Mouse (Mus musculus) forebrain, embryonic 13.5 days (tissue): ENCODE measurements around the gene G6pd2. TPM values are rescaled to one million over a fixed set of nuclear protein-coding genes. Genes with fewer than 3 reads are reported as not detected.

ENCODE experiments used
- ATAC-seq: fragments of 200-750 bp; cut with Nextera tagmentation; 2 replicates; pipeline ENCODE4 v1.8.0; 2017
- H3K27ac ChIP-seq: fragments of 300-500 bp; sonication (generic); 2 replicates; pipeline ENCODE4 v1.5.1; 2015; ENCODE audit warnings: inconsistent platforms, mild to moderate bottlenecking, moderate library complexity
- H3K27me3 ChIP-seq: fragments of 300-500 bp; sonication (generic); 2 replicates; pipeline ENCODE4 v1.6.1; 2015; ENCODE audit warnings: mild to moderate bottlenecking, inconsistent platforms
- H3K36me3 ChIP-seq: fragments of 300-500 bp; sonication (generic); 2 replicates; pipeline ENCODE4 v1.6.1; 2015; ENCODE audit warnings: mild to moderate bottlenecking, inconsistent platforms; ENCODE audit not compliant: poor library complexity, severe bottlenecking
- H3K4me1 ChIP-seq: fragments of 300-500 bp; sonication (generic); 2 replicates; pipeline ENCODE4 v1.6.1; 2015; ENCODE audit warnings: inconsistent platforms
- H3K4me2 ChIP-seq: fragments of 300-500 bp; sonication (generic); 2 replicates; pipeline ENCODE4 v1.6.1; 2015; ENCODE audit warnings: inconsistent platforms, mild to moderate bottlenecking, moderate library complexity
- H3K4me3 ChIP-seq: fragments of 300-500 bp; sonication (generic); 2 replicates; pipeline ENCODE4 v1.5.1; 2015; ENCODE audit warnings: mild to moderate bottlenecking, inconsistent platforms
- H3K9ac ChIP-seq: fragments of 300-500 bp; sonication (generic); 2 replicates; pipeline ENCODE4 v1.6.1; 2015; ENCODE audit warnings: mild to moderate bottlenecking, inconsistent platforms
- H3K9me3 ChIP-seq: fragments of 300-500 bp; sonication (generic); replicated peaks from 2 replicates; pipeline ENCODE4 v1.6.1; 2016; ENCODE audit warnings: inconsistent platforms
- WGBS: fragments of 180-500 bp; shearing (Covaris S2); methylation state at CpG from one replicate; pipeline ENCODE4 v1.1.7; 2015; 5-methylcytosine and 5-hydroxymethylcytosine counted together
- polyA plus RNA-seq: library from polyadenylated mRNA; unstranded; fragments of >200 nt; fragmentation: Nextera tagmentation; extraction: Ambion mirVana; gene quantifications from 2 replicates; pipeline ENCODE4 v1.2.1, GENCODE M21; 2015

Gene G6pd2
- polyA plus RNA-seq: not detected in 2 replicates

DNA sequence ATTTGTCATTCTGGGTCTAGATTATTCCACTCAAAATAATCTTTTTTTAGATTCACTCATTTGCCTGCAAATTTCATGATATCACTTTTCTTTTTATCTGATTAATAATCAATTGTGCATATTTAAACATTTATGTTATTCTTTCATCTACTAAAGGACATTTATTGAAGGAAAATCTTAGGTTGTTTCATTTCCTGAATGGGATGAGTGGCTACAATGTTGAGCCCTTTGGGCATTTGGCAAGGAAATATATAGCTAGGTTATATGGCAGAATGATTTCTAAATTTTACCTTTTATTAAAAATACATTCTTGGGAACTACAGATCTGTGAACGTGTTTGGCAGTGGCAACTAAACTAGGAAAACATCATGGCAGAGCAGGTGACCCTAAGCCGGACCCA lies at the start of gene G6pd2:
G6pd2 (plus strand) TSS at position 301 of the 400 bp plus-strand sequence.
- Histone ChIP-seq H3K36me3 (no peaks in the 10 kb centered on the region), H3K4me2 (no peak within 1 kb of the TSS), H3K9me3 (no peaks in the 10 kb centered on the region), H3K9ac (no peak within 1 kb of the TSS), H3K27me3 (no peaks in the 10 kb centered on the region), H3K27ac (no peak within 1 kb of the TSS), H3K4me3 (no peak within 1 kb of the TSS), H3K4me1 (no peaks in the 10 kb centered on the region)
- ATAC-seq: no peak
- 92% methylated on average over 2 of the region's 2 CpGs for WGBS

DNA sequence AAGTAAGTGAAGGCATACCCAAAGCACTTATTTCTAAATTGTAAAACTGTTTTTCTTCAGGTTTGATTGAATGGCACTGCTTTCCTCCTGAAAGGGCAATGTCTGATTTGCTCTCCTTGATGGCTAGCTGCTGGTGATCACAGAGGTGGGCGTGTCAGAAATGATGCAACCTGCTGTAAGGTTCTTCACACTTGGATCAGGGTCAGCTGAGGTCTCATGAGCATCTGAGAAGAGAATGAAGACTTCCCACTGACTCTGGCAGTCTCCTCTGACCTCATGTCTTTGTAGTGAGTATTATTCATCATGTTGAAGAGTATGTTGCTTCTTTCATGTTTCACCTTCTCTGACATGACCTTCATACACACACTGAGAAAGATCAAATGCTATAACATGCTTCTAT lies 44.4 kb upstream of the G6pd2 start:
- Histone ChIP-seq H3K9ac (no peak overlapping the region), H3K9me3 (no peaks in the 10 kb centered on the region), H3K4me2 (no peak overlapping the region), H3K4me3 (no peak overlapping the region), H3K36me3 (no peaks in the 10 kb centered on the region), H3K4me1 (no peaks in the 10 kb centered on the region), H3K27me3 (no peaks in the 10 kb centered on the region), H3K27ac (no peak overlapping the region)
- WGBS: 84% methylated on average over 1 of the region's 1 CpGs
- no peak; the same call in 1 of the 2 replicates for ATAC-seq

- Histone ChIP-seq H3K27ac (no peak overlapping the region), H3K9me3 (no peaks in the 10 kb centered on the region), H3K27me3 (no peaks in the 10 kb centered on the region), H3K4me3 (no peak overlapping the region), H3K9ac (no peak overlapping the region), H3K36me3 (no peaks in the 10 kb centered on the region), H3K4me1 (no peaks in the 10 kb centered on the region), H3K4me2 (no peak overlapping the region)
- ATAC-seq: no peak
These were observed 24.4 kb downstream of the G6pd2 start for GRCm38 (mm10) chr5:61832935-61833551.

DNA sequence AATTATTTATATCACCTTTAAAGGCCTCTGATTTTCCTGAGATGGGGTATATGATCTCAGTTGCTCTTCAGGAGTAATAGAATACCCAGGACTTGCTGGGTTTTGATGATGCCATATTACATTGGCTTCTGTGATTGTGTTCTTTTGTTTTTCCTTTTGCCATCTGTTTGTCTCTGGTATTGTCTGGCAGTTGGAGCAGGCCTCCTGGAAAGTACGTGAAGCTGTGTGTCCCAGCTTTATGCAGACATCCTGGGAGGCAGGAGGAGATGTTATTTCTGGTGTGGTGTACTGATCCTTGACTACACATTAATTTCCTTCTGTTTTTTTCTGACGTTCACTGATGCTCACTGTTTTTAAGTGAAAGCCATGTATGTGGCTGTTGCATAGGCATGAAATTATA lies 35.3 kb downstream of the G6pd2 start:
- H3K36me3 ChIP-seq: no peaks in the 10 kb centered on the region
- H3K9me3 ChIP-seq: no peaks in the 10 kb centered on the region
- no peak overlapping the region for H3K4me3 ChIP-seq
- H3K4me1 ChIP-seq: no peaks in the 10 kb centered on the region
- ATAC-seq: no peak
- no peak overlapping the region for H3K4me2 ChIP-seq
- WGBS: 76% methylated on average over 2 of the region's 2 CpGs
- no peak overlapping the region for H3K9ac ChIP-seq
- no peak overlapping the region for H3K27ac ChIP-seq
- H3K27me3 ChIP-seq: no peaks in the 10 kb centered on the region
